Mouse (Mus musculus) naive thymus-derived CD4-positive, alpha-beta T cell, adult 2 months (primary cell): ENCODE results near the gene Prss21.
"Not testable (repeated sequence)": the region's sequence is repeated elsewhere in the genome, so short reads cannot be mapped to it uniquely, and the experiment has no call there.

Source experiments
- DNase-seq: peaks from one replicate; pipeline ENCODE4 v3.0.0-alpha.2; 2011; ENCODE audit warnings: low read depth

The Prss21 gene

GRCm38 (mm10) chr17:23862926-23863325 is 4.9 kb upstream of the Prss21 start:
- DNase-seq = no peak

GRCm38 (mm10) chr17:23868513-23868912 is 657 bp downstream of the Prss21 start:
- DNase-seq = no peak

GRCm38 (mm10) chr17:23873884-23874856 is 6.3 kb downstream of the Prss21 start:
- DNase-seq = no peak

- no peak for DNase-seq
Observed at GRCm38 (mm10) chr17:23876741-23877140, 8.9 kb downstream of the Prss21 start.

- DNase-seq = no peak
Observed at GRCm38 (mm10) chr17:23877166-23877565, 9.3 kb downstream of the Prss21 start.

GRCm38 (mm10) chr17:23880576-23880975 is 12.7 kb downstream of the Prss21 start, which contains the start of the genes Dcpp1 and Dcpp2:
Gene Dcpp1, plus strand, starts transcription at chr17:23880876.
Gene Dcpp2, plus strand, starts transcription at chr17:23880880.
- not testable (repeated sequence) for DNase-seq

- DNase-seq = not testable (repeated sequence)
Observed at GRCm38 (mm10) chr17:23917158-23917557, 49.3 kb downstream of the Prss21 start, which contains the start of gene Dcpp3. Gene Dcpp3, plus strand, starts transcription at chr17:23917458.
